Mouse (Mus musculus) midbrain, embryonic 13.5 days (tissue): ENCODE data around the gene 1700029H14Rik. TPM values are rescaled to one million over a fixed set of nuclear protein-coding genes. Genes with fewer than 3 reads are reported as not detected.

Experiments used
- ATAC-seq: fragments of 200-750 bp; cut with Nextera tagmentation; 2 replicates; pipeline ENCODE4 v1.8.0; 2017; ENCODE audit warnings: mild to moderate bottlenecking, moderate TSS enrichment, moderate library complexity
- H3K27ac ChIP-seq: fragments of 300-500 bp; sonication (generic); 2 replicates; pipeline ENCODE4 v1.5.1; 2015; ENCODE audit warnings: inconsistent platforms, mild to moderate bottlenecking, moderate library complexity
- H3K27me3 ChIP-seq: fragments of 300-500 bp; sonication (generic); 2 replicates; pipeline ENCODE4 v1.6.1; 2015; ENCODE audit warnings: mild to moderate bottlenecking, inconsistent platforms
- H3K36me3 ChIP-seq: fragments of 300-500 bp; sonication (generic); 2 replicates; pipeline ENCODE4 v1.6.1; 2015; ENCODE audit warnings: mild to moderate bottlenecking, inconsistent platforms
- H3K4me1 ChIP-seq: fragments of 300-500 bp; sonication (generic); replicated peaks from 2 replicates; pipeline ENCODE4 v1.6.1; 2015; ENCODE audit warnings: inconsistent platforms
- H3K4me2 ChIP-seq: fragments of 300-500 bp; sonication (generic); replicated peaks from 2 replicates; pipeline ENCODE4 v1.6.1; 2015; ENCODE audit warnings: moderate library complexity, mild to moderate bottlenecking, inconsistent platforms
- H3K4me3 ChIP-seq: fragments of 300-500 bp; sonication (generic); replicated peaks from 2 replicates; pipeline ENCODE4 v1.5.1; 2015; ENCODE audit warnings: mild to moderate bottlenecking, inconsistent platforms
- H3K9ac ChIP-seq: fragments of 300-500 bp; sonication (generic); replicated peaks from 2 replicates; pipeline ENCODE4 v1.6.1; 2015; ENCODE audit warnings: mild to moderate bottlenecking, inconsistent platforms
- H3K9me3 ChIP-seq: fragments of 300-500 bp; sonication (generic); 2 replicates; pipeline ENCODE4 v1.6.1; 2016; ENCODE audit warnings: mild to moderate bottlenecking, inconsistent platforms
- WGBS: fragments of 180-500 bp; shearing (Covaris S2); methylation state at CpG from one replicate; pipeline ENCODE4 v1.1.7; 2015; 5-methylcytosine and 5-hydroxymethylcytosine counted together
- polyA plus RNA-seq: library from polyadenylated mRNA; unstranded; fragments of >200 nt; fragmentation: Nextera tagmentation; extraction: Ambion mirVana; gene quantifications from 2 replicates; pipeline ENCODE4 v1.2.1, GENCODE M21; 2015

The 1700029H14Rik gene
- polyA plus RNA-seq, 1 experiment from 2014 or later, result not detected

DNA sequence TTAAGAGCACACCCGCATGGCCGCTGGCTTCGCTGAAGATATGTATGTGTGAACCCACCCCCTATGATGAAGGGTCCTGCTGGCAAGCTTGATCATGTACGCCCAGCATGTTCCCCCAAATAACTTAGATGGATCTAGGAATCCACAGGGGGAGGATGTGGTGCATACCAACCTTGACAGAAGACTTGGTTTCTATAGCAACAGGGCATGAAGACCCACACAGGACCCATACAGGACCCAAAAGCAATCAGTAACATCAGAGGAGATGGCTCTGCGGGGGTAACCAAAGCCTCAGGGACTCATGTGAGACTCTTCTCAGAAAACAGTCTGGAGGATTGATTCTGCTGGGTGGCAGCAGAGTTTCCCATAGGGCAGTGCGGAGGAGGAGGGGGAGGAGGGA is 29.0 kb upstream of the 1700029H14Rik start:
- no peak overlapping the region for H3K4me3 ChIP-seq
- ATAC-seq, result no peak
- 85% methylated on average over 6 of the region's 6 CpGs for WGBS
- H3K4me2 ChIP-seq, result no peak overlapping the region
- H3K9me3 ChIP-seq, result no peaks in the 10 kb centered on the region
- H3K4me1 ChIP-seq, result no peaks in the 10 kb centered on the region
- H3K27me3 ChIP-seq, result no peaks in the 10 kb centered on the region
- no peak overlapping the region for H3K9ac ChIP-seq
- H3K36me3 ChIP-seq, result peaks cover 11% of the 10 kb centered on the region
- no peak overlapping the region for H3K27ac ChIP-seq

GRCm38 (mm10) chr8:13589071-13589470 is 26.8 kb upstream of the 1700029H14Rik start:
- H3K36me3 ChIP-seq, result peaks cover 23% of the 10 kb centered on the region
- H3K4me1 ChIP-seq, result no peaks in the 10 kb centered on the region
- no peak overlapping the region for H3K9ac ChIP-seq
- H3K27ac ChIP-seq, result no peak overlapping the region
- H3K27me3 ChIP-seq, result no peaks in the 10 kb centered on the region
- no peak overlapping the region for H3K4me3 ChIP-seq
- no peaks in the 10 kb centered on the region for H3K9me3 ChIP-seq
- WGBS, result 78% methylated on average over 6 of the region's 6 CpGs
- no peak overlapping the region for H3K4me2 ChIP-seq
- ATAC-seq, result no peak

GRCm38 (mm10) chr8:13584652-13585051 is 22.4 kb upstream of the 1700029H14Rik start:
- Histone ChIP-seq H3K9me3 (no peaks in the 10 kb centered on the region), H3K4me2 (no peak overlapping the region), H3K27me3 (no peaks in the 10 kb centered on the region), H3K9ac (no peak overlapping the region), H3K36me3 (peaks cover 65% of the 10 kb centered on the region), H3K4me3 (no peak overlapping the region), H3K27ac (no peak overlapping the region), H3K4me1 (no peaks in the 10 kb centered on the region)
- WGBS, result 83% methylated on average over 8 of the region's 8 CpGs
- ATAC-seq, result no peak

DNA sequence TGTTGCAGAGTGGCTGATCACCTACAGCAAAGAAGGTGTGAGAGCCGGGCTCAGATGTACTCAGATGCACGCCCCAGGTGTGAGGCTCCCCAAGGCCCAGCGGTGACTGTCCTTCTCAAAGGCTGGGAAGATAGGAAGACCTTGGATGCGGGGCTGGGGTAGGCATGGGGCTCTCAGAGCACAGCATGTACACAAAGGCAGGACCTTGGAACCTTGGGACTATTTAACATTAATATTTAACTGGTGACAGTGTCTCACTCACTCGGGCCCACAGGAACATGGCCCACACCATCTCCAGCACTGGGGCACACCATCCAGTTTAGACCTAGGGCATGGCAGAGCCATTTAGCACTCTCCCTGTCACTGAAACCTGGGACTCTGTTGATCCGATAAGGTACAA is 15.6 kb upstream of the 1700029H14Rik start:
- H3K9ac ChIP-seq, result no peak overlapping the region
- WGBS, result 94% methylated on average over 6 of the region's 6 CpGs
- no peak overlapping the region for H3K27ac ChIP-seq
- H3K27me3 ChIP-seq, result no peaks in the 10 kb centered on the region
- H3K36me3 ChIP-seq, result peaks cover 76% of the 10 kb centered on the region
- no peaks in the 10 kb centered on the region for H3K9me3 ChIP-seq
- H3K4me3 ChIP-seq, result no peak overlapping the region
- H3K4me2 ChIP-seq, result no peak overlapping the region
- no peaks in the 10 kb centered on the region for H3K4me1 ChIP-seq
- ATAC-seq, result no peak

- ATAC-seq, result no peak
- Histone ChIP-seq H3K27ac (no peak overlapping the region), H3K4me3 (no peak overlapping the region), H3K9me3 (no peaks in the 10 kb centered on the region), H3K27me3 (no peaks in the 10 kb centered on the region), H3K9ac (no peak overlapping the region), H3K36me3 (peaks cover 32% of the 10 kb centered on the region), H3K4me2 (no peak overlapping the region), H3K4me1 (no peaks in the 10 kb centered on the region)
- 95% methylated on average over 11 of the region's 11 CpGs for WGBS
Observed at GRCm38 (mm10) chr8:13571999-13572398, 9.7 kb upstream of the 1700029H14Rik start.

DNA sequence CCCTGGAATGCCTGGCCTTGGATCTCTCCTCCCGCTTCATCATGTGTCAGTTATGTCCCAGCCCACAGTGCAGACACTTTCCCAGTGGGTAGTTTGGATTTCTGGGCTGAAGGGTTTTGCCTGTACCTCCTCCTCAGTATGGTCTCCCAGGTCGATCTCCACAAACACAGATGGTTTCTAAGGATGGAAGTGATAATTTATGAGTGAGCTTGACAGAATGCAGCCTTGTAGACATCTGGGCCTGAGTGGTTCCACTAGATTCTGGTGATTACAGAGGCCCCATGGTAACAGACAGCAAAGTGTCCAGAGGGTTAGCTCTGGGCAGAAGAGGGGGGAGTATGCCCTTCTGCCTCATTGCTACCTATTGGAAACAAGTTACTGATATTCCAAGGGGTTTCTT is 4.7 kb downstream of the 1700029H14Rik start:
- 89% methylated on average over 2 of the region's 2 CpGs for WGBS
- H3K36me3 ChIP-seq, result no peaks in the 10 kb centered on the region

DNA sequence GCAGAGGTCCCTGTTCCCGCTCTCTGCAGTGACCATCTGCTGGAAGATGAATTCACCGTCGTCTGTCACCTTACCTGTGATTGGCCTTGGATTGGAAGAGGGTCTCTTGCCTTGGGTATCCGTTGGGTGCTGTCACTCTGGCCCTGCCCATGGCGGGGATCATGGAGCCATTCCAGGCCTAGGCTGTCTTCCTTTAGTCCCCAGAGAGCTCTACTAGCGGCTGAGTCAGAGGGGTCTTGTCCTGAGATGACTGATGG is 10.8 kb downstream of the 1700029H14Rik start:
- H3K9me3 ChIP-seq, result no peaks in the 10 kb centered on the region
- H3K4me2 ChIP-seq, result no peak overlapping the region
- H3K27me3 ChIP-seq, result no peaks in the 10 kb centered on the region
- no peaks in the 10 kb centered on the region for H3K4me1 ChIP-seq
- ATAC-seq, result no peak; the same call in 1 of the 2 replicates
- H3K36me3 ChIP-seq, result no peaks in the 10 kb centered on the region
- H3K4me3 ChIP-seq, result no peak overlapping the region
- no peak overlapping the region for H3K9ac ChIP-seq
- WGBS, result 95% methylated on average over 6 of the region's 6 CpGs
- H3K27ac ChIP-seq, result no peak overlapping the region

More for the DNA sequence above, 4.7 kb downstream of the 1700029H14Rik start:
- no peak overlapping the region for H3K9ac ChIP-seq
- no peaks in the 10 kb centered on the region for H3K9me3 ChIP-seq
- H3K27me3 ChIP-seq, result no peaks in the 10 kb centered on the region
- no peak overlapping the region for H3K4me2 ChIP-seq
- ATAC-seq, result no peak
- no peaks in the 10 kb centered on the region for H3K4me1 ChIP-seq
- no peak overlapping the region for H3K4me3 ChIP-seq
- H3K27ac ChIP-seq, result no peak overlapping the region

- H3K9me3 ChIP-seq, result no peaks in the 10 kb centered on the region; the same call in 1 of the 2 replicates
- H3K27me3 ChIP-seq, result no peaks in the 10 kb centered on the region
- H3K27ac ChIP-seq, result no peak overlapping the region
- H3K4me3 ChIP-seq, result no peak overlapping the region
- no peak overlapping the region for H3K4me2 ChIP-seq
- ATAC-seq, result peak; percentile 96
- whole genome bisulfite sequencing, result 64% methylated on average over 9 of the region's 9 CpGs
- H3K4me1 ChIP-seq, result no peaks in the 10 kb centered on the region
- no peak overlapping the region for H3K9ac ChIP-seq
- no peaks in the 10 kb centered on the region for H3K36me3 ChIP-seq
Observed at GRCm38 (mm10) chr8:13550718-13551573, 11.3 kb downstream of the 1700029H14Rik start.

GRCm38 (mm10) chr8:13548831-13549230 is 13.4 kb downstream of the 1700029H14Rik start:
- ATAC-seq, result no peak
- Histone ChIP-seq H3K4me3 (no peak overlapping the region), H3K27me3 (no peaks in the 10 kb centered on the region), H3K4me2 (no peak overlapping the region), H3K36me3 (no peaks in the 10 kb centered on the region), H3K27ac (no peak overlapping the region), H3K9me3 (peaks cover 3% of the 10 kb centered on the region; the same call in 1 of the 2 replicates), H3K4me1 (no peaks in the 10 kb centered on the region), H3K9ac (no peak overlapping the region)
- 55% methylated on average over 9 of the region's 9 CpGs for WGBS

DNA sequence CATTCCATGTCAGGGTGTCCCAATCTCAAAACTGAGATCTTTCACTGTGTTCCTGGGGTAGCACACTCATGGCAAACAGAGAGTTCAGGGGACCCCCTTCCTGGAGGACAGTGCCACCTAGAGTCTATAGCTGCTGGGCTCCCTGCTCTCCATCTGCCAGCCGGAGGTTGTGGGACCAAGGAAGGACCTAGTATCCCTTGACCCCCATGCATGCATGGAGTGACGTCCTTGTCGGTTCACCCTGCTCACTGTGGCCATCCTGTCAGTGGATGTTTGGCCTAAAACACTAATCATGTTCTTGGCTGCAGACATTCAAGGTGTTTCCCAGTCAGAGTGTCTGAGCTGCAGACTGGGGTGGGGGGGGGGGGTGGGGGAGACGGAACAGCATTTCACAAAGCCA is 14.0 kb downstream of the 1700029H14Rik start:
- WGBS, result 64% methylated on average over 4 of the region's 4 CpGs
- ATAC-seq, result no peak
- Histone ChIP-seq H3K4me3 (no peak overlapping the region), H3K4me1 (no peaks in the 10 kb centered on the region), H3K4me2 (no peak overlapping the region), H3K9ac (no peak overlapping the region), H3K27me3 (no peaks in the 10 kb centered on the region), H3K9me3 (peaks cover 3% of the 10 kb centered on the region; the same call in 1 of the 2 replicates), H3K36me3 (no peaks in the 10 kb centered on the region), H3K27ac (no peak overlapping the region)

GRCm38 (mm10) chr8:13546421-13546820 is 15.8 kb downstream of the 1700029H14Rik start:
- no peaks in the 10 kb centered on the region for H3K27me3 ChIP-seq
- no peak overlapping the region for H3K4me3 ChIP-seq
- no peaks in the 10 kb centered on the region for H3K4me1 ChIP-seq
- peaks cover 3% of the 10 kb centered on the region; the same call in 1 of the 2 replicates for H3K9me3 ChIP-seq
- WGBS, result 87% methylated on average over 4 of the region's 4 CpGs
- H3K4me2 ChIP-seq, result no peak overlapping the region
- ATAC-seq, result no peak
- no peak overlapping the region for H3K27ac ChIP-seq
- H3K36me3 ChIP-seq, result no peaks in the 10 kb centered on the region
- H3K9ac ChIP-seq, result no peak overlapping the region

DNA sequence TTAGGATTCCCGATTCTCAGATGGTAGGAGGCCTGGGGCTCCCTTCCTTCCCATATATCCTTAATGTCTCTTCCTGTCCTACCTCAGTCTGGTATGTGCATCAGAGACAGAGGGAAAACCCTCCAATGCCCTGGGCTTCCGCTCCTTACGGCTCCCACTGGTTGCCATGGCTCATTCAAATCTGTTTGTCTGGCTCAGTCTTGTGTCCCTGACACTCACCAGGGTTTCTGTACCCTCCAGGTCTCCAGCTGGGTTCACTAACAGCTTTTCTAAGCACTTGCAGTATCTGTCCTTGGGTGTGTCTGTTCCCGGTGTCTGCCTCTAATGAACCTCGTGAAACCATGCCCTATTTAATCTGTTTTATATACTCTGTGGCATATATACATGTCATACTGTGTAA is 20.7 kb downstream of the 1700029H14Rik start:
- Histone ChIP-seq H3K9me3 (peaks cover 3% of the 10 kb centered on the region; the same call in 1 of the 2 replicates), H3K4me3 (no peak overlapping the region), H3K27me3 (no peaks in the 10 kb centered on the region), H3K9ac (no peak overlapping the region), H3K36me3 (no peaks in the 10 kb centered on the region), H3K4me2 (no peak overlapping the region), H3K4me1 (no peaks in the 10 kb centered on the region), H3K27ac (no peak overlapping the region)
- 78% methylated on average over 5 of the region's 5 CpGs for WGBS
- ATAC-seq, result no peak

GRCm38 (mm10) chr8:13540122-13540521 is 22.1 kb downstream of the 1700029H14Rik start:
- Histone ChIP-seq H3K36me3 (no peaks in the 10 kb centered on the region), H3K9ac (no peak overlapping the region), H3K27me3 (no peaks in the 10 kb centered on the region), H3K4me1 (no peaks in the 10 kb centered on the region), H3K9me3 (0 out of 2 replicates have a peak, but pooled peaks cover 2% of the 10 kb centered on the region), H3K4me3 (no peak overlapping the region), H3K4me2 (no peak overlapping the region), H3K27ac (no peak overlapping the region)
- ATAC-seq, result no peak
- 88% methylated on average over 5 of the region's 5 CpGs for WGBS
